Mouse (Mus musculus) myocyte (in vitro differentiated cells): Measurements from ENCODE around the gene St3gal6. TPM values are rescaled to one million over a fixed set of nuclear protein-coding genes. Genes with fewer than 3 reads are reported as not detected.

ENCODE experiments used
- H3K27me3 ChIP-seq: one replicate; pipeline ENCODE4 v1.6.1; 2011; ENCODE audit not compliant: control insufficient read depth, insufficient read depth, insufficient read length
- H3K36me3 ChIP-seq: one replicate; pipeline ENCODE4 v1.6.1; 2011; ENCODE audit not compliant: control insufficient read depth, insufficient read depth
- H3K4me2 ChIP-seq: one replicate; pipeline ENCODE4 v1.6.1; 2011; ENCODE audit warnings: low read depth, control low read depth
- H3K4me3 ChIP-seq: one replicate; pipeline ENCODE4 v1.5.1; 2011; ENCODE audit warnings: mild to moderate bottlenecking, control low read depth, moderate library complexity
- H3K79me2 ChIP-seq: one replicate; pipeline ENCODE4 v1.6.1; 2011; ENCODE audit not compliant: control insufficient read depth, insufficient read depth
- H3ac ChIP-seq: one replicate; pipeline ENCODE4 v1.6.1; 2011; ENCODE audit not compliant: control insufficient read depth, insufficient read length
- CEBPB ChIP-seq: IDR thresholded peaks from 2 replicates; pipeline ENCODE4 v1.6.1; 2011; ENCODE audit warnings: mild to moderate bottlenecking, moderate library complexity; ENCODE audit not compliant: poor library complexity, insufficient read depth, severe bottlenecking
- E2F4 ChIP-seq: IDR thresholded peaks from one replicate; pipeline ENCODE4 v1.6.1; 2011; ENCODE audit warnings: mild to moderate bottlenecking, control low read depth, moderate library complexity; ENCODE audit not compliant: insufficient read depth
- MAX ChIP-seq: IDR thresholded peaks from one replicate; pipeline ENCODE4 v1.6.1; 2011; ENCODE audit warnings: low read depth, mild to moderate bottlenecking, control low read depth
- MYOD1 ChIP-seq, 3 experiments: IDR thresholded peaks; one replicate each; pipeline ENCODE4 v1.6.1; 2011; ENCODE audit warnings: control low read depth in 2 of 3, low read depth in 2 of 3, mild to moderate bottlenecking in 2 of 3, moderate library complexity in 1 of 3; ENCODE audit not compliant: insufficient read length in 2 of 3, control insufficient read depth in 1 of 3
- MYOG ChIP-seq, 3 experiments: IDR thresholded peaks; one replicate each; pipeline ENCODE4 v1.6.1; 2011; ENCODE audit warnings: control low read depth in 2 of 3, low read depth in 2 of 3, mild to moderate bottlenecking in 2 of 3; ENCODE audit not compliant: insufficient read length in 2 of 3, control insufficient read depth in 1 of 3, insufficient read depth in 1 of 3
- POLR2A ChIP-seq: IDR thresholded peaks from one replicate; pipeline ENCODE4 v1.6.1; 2011; ENCODE audit warnings: low read depth, mild to moderate bottlenecking, control low read depth, moderate library complexity; ENCODE audit not compliant: insufficient read length
- POLR2AphosphoS2 ChIP-seq: IDR thresholded peaks from one replicate; pipeline ENCODE4 v1.6.1; 2011; ENCODE audit warnings: low read depth, control low read depth; ENCODE audit not compliant: insufficient read length
- REST ChIP-seq: IDR thresholded peaks from one replicate; pipeline ENCODE4 v1.6.1; 2011; ENCODE audit warnings: mild to moderate bottlenecking, control low read depth, moderate library complexity; ENCODE audit not compliant: insufficient read depth, insufficient read length
- SRF ChIP-seq: IDR thresholded peaks from one replicate; pipeline ENCODE4 v1.6.1; 2011; ENCODE audit warnings: low read depth; ENCODE audit not compliant: control insufficient read depth, insufficient read length
- TCF12 ChIP-seq: IDR thresholded peaks from one replicate; pipeline ENCODE4 v1.6.1; 2011; ENCODE audit warnings: mild to moderate bottlenecking, control low read depth; ENCODE audit not compliant: poor library complexity, insufficient read depth, severe bottlenecking
- TCF3 ChIP-seq: IDR thresholded peaks from one replicate; pipeline ENCODE4 v1.6.1; 2011; ENCODE audit warnings: low read depth, control low read depth; ENCODE audit not compliant: insufficient read length
- USF1 ChIP-seq: IDR thresholded peaks from one replicate; pipeline ENCODE4 v1.6.1; 2011; ENCODE audit warnings: low read depth, mild to moderate bottlenecking, control low read depth, moderate library complexity
- polyA plus RNA-seq: library from polyadenylated mRNA; unstranded; fragments of >200 nt; fragmentation: generic; extraction: Trizol; gene quantifications from one replicate; pipeline ENCODE4 v1.2.1, GENCODE M21; 2012; ENCODE audit warnings: missing spikeins

St3gal6 gene
- polyA plus RNA-seq, 1 experiment: 0.18 TPM

DNA sequence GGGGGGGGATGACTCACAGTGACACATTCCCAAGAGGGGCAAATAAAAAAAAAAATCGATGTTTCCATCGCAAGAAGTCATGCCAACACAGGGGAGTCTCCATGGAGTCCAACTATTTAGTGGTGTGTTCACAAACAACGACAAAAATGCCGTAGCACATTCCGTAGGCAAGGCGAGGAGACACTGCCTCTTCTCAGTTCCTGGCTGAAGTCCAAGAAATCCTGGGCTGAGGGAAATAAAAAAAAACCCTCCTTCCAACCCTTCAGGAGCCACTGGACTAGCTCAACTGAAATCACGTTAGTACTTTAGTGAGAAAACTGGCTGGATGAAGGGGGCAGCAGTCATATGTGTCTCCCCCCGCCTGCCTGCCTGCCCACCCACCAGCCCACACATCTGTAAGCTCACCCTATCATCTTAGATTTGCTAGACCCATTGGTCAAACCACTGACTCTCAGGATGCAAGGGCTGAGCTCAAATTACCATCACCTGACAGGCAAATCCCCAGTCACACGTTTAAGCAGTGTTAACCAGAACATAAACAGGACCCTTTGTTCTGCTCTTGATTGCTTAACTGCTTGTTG is 11.8 kb downstream of the St3gal6 start:
- Histone ChIP-seq H3ac (no peak overlapping the region), H3K27me3 (no peaks in the 10 kb centered on the region), H3K4me3 (no peak overlapping the region), H3K79me2 (no peaks in the 10 kb centered on the region), H3K36me3 (no peaks in the 10 kb centered on the region), H3K4me2 (peak overlapping the region; percentile 62)
- TF ChIP-seq SRF (no peak), USF1 (no peak), POLR2A (no peak), MAX (no peak), MYOG (IDR thresholded peaks at IDR 0.05; ENCODE audit: control insufficient read depth in 1 of 3, insufficient read depth in 1 of 3, insufficient read length in 2 of 3, low read depth in 2 of 3) (no peak), MYOD1 (IDR thresholded peaks at IDR 0.05; ENCODE audit: control insufficient read depth in 1 of 3, insufficient read length in 2 of 3, low read depth in 2 of 3) (no peak), CEBPB (no peak), TCF3 (no peak), E2F4 (no peak), TCF12 (no peak), POLR2AphosphoS2 (no peak), REST (no peak)

DNA sequence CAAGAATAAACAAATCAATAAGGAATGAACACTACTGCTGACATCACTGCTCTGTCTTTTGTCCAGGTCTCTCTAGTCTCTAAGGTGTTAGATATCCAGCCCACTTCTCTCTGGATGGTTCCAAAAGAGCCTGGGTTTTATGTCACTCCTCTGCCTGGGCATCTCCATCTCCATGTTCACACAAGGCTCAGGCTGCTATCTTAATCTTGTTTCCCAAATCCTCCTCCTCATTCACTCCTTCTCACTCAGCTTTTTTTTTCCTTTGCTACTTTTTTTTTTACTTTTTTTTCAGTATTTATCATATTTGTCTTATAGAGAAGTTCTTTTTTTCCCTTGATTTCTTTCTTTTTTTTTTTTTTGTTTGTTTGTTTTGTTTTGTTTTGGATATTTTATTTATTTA is 19.1 kb downstream of the St3gal6 start:
- H3K79me2 ChIP-seq: no peaks in the 10 kb centered on the region
- no peak overlapping the region for H3K4me3 ChIP-seq
- no peaks in the 10 kb centered on the region for H3K27me3 ChIP-seq
- no peak overlapping the region for H3K4me2 ChIP-seq
- no peaks in the 10 kb centered on the region for H3K36me3 ChIP-seq
- TF ChIP-seq SRF: no peak
- TF ChIP-seq CEBPB: no peak
- no peak for TF ChIP-seq MYOG (IDR thresholded peaks at IDR 0.05; ENCODE audit: control insufficient read depth in 1 of 3, insufficient read depth in 1 of 3, insufficient read length in 2 of 3, low read depth in 2 of 3)
- TF ChIP-seq MYOD1 (IDR thresholded peaks at IDR 0.05; ENCODE audit: control insufficient read depth in 1 of 3, insufficient read length in 2 of 3, low read depth in 2 of 3): no peak
- no peak overlapping the region for H3ac ChIP-seq

DNA sequence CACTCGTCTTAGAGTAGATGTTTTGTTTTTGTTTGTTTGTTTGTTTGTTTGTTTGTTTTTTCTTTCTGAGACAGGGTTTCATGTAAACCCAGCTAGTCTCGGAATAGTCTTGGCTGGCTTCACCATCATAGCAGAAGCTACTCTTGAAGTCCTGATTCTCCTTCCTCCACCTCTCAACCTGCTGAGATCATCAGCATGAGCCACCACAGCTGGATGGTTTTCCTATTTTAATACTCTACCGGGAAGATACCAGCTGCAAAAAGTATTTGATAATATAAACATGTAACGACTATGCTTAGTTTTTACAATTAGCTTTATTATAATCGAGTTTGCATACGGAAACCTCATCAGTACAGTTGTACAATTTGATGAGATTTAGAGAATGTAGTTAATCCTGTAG is 21.5 kb downstream of the St3gal6 start:
- no peaks in the 10 kb centered on the region for H3K79me2 ChIP-seq
- no peaks in the 10 kb centered on the region for H3K36me3 ChIP-seq
- H3K4me2 ChIP-seq: no peak overlapping the region
- TF ChIP-seq POLR2A (no peak), SRF (no peak), TCF12 (no peak), USF1 (no peak)
- H3ac ChIP-seq: no peak overlapping the region
- no peaks in the 10 kb centered on the region for H3K27me3 ChIP-seq
- H3K4me3 ChIP-seq: no peak overlapping the region

DNA sequence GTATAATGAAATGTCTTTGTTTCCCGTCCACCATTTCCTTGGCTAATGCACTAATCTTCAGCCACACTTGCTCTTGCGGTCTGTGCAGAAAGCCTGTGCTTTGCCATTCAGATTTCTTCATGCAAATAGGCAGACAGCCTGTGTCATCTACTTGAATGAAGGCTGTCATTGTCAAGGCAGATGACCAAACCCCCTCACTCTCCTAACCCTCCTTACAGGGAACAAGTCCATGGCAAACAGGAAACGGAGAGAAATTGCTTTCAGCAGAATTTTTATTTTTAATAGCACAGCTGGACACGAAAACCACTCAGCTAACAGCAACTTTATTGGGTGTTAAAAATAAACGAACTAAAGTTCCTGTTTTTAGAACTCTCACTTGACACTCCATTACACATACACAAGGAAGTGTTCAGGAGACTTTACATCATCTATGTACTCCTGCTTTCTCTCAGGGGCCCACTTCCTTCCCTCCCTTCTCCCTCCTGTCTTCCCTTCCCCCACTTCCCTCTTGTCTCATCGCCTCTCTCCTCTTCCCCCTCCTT is 22.2 kb downstream of the St3gal6 start:
- H3K4me2 ChIP-seq: no peak overlapping the region
- TF ChIP-seq TCF12 (no peak), REST (no peak), MYOG (IDR thresholded peaks at IDR 0.05; ENCODE audit: control insufficient read depth in 1 of 3, insufficient read depth in 1 of 3, insufficient read length in 2 of 3, low read depth in 2 of 3) (no peak), CEBPB (no peak), USF1 (no peak), MYOD1 (IDR thresholded peaks at IDR 0.05; ENCODE audit: control insufficient read depth in 1 of 3, insufficient read length in 2 of 3, low read depth in 2 of 3) (no peak), MAX (no peak), POLR2A (no peak), TCF3 (no peak), SRF (no peak), POLR2AphosphoS2 (no peak), E2F4 (no peak)
- H3K79me2 ChIP-seq: no peaks in the 10 kb centered on the region
- H3K4me3 ChIP-seq: no peak overlapping the region
- no peak overlapping the region for H3ac ChIP-seq
- no peaks in the 10 kb centered on the region for H3K27me3 ChIP-seq
- H3K36me3 ChIP-seq: no peaks in the 10 kb centered on the region

DNA sequence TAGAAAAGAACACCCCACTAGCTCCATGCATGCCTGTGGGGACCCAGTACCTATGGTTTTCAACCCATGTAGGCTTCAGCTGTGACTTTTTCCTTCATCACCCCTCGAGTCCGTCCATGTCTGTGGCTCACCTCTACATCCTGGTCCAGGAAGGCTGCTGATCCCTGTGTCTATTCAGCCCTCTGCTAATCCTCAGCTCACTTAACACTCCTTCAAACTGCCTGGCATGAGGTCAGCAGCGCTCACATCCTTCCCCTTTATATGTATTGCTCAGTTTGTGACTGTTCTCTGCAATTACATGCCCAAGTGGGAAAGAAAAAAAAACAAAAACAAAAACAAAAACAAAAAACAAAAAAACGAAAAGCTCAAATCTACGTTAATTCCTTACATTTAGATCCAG is 24.4 kb downstream of the St3gal6 start:
- Histone ChIP-seq H3K4me3 (no peak overlapping the region), H3ac (no peak overlapping the region), H3K4me2 (no peak overlapping the region), H3K27me3 (no peaks in the 10 kb centered on the region), H3K79me2 (no peaks in the 10 kb centered on the region), H3K36me3 (no peaks in the 10 kb centered on the region)
- no peak for TF ChIP-seq POLR2AphosphoS2
- no peak for TF ChIP-seq MAX
- TF ChIP-seq USF1: no peak
- no peak for TF ChIP-seq MYOD1 (IDR thresholded peaks at IDR 0.05; ENCODE audit: control insufficient read depth in 1 of 3, insufficient read length in 2 of 3, low read depth in 2 of 3)
- no peak for TF ChIP-seq REST
- TF ChIP-seq CEBPB: no peak
- no peak for TF ChIP-seq TCF12
- TF ChIP-seq MYOG (IDR thresholded peaks at IDR 0.05; ENCODE audit: control insufficient read depth in 1 of 3, insufficient read depth in 1 of 3, insufficient read length in 2 of 3, low read depth in 2 of 3): no peak
- no peak for TF ChIP-seq POLR2A
